Mouse (Mus musculus) CH12.LX (cell line): ENCODE data around the gene Degs2. TPM values are rescaled to one million over a fixed set of nuclear protein-coding genes. Genes with fewer than 3 reads are reported as not detected.

Experiments used
- DNase-seq: peaks from one replicate; pipeline ENCODE4 v3.0.0-alpha.2; 2013; ENCODE audit errors: extremely low read depth
- H3K27ac ChIP-seq: 2 replicates; pipeline ENCODE4 v1.5.1; 2012; ENCODE audit warnings: low read depth, mild to moderate bottlenecking, control low read depth, moderate library complexity; ENCODE audit not compliant: insufficient read depth
- H3K27me3 ChIP-seq: replicated peaks from 2 replicates; pipeline ENCODE3; 2012; ENCODE audit warnings: inconsistent platforms
- H3K36me3 ChIP-seq, 2 experiments: replicated peaks in 1 of 2; 2 replicates each; pipeline versions ENCODE3 to v1.6.1; 2012; ENCODE audit warnings: inconsistent platforms in 1 of 2, low read length in 1 of 2, mild to moderate bottlenecking in 1 of 2, mixed read lengths in 1 of 2, moderate library complexity in 1 of 2; ENCODE audit not compliant: control insufficient read depth in 1 of 2, insufficient read depth in 1 of 2
- H3K4me1 ChIP-seq, 2 experiments: 2 replicates each; pipeline ENCODE4 v1.6.1; 2012; ENCODE audit warnings: inconsistent platforms in 1 of 2, moderate library complexity in 1 of 2; ENCODE audit not compliant: insufficient read depth in 2 of 2, control insufficient read depth in 1 of 2
- H3K4me2 ChIP-seq: 2 replicates; pipeline ENCODE4 v1.6.1; 2012; ENCODE audit warnings: low read depth, mild to moderate bottlenecking, control low read depth; ENCODE audit not compliant: poor library complexity, insufficient read depth, severe bottlenecking
- H3K4me3 ChIP-seq, 3 experiments: fragments of 150-350 bp in 1 of 3; sonication (generic) in 1 of 3; replicated peaks in 1 of 3; 2 replicates each; pipeline versions ENCODE3 to v1.5.1; 2011 to 2012; ENCODE audit warnings: low read depth in 2 of 3, low read length in 2 of 3, mild to moderate bottlenecking in 2 of 3, moderate library complexity in 2 of 3, control low read depth in 1 of 3, improper control_type of control experiment in 1 of 3, inconsistent platforms in 1 of 3, mixed read lengths in 1 of 3; ENCODE audit not compliant: poor library complexity in 1 of 3
- H3K79me2 ChIP-seq: replicated peaks from 2 replicates; pipeline ENCODE4 v1.6.1; 2012; ENCODE audit warnings: mild to moderate bottlenecking, moderate library complexity; ENCODE audit not compliant: control insufficient read depth, poor library complexity, insufficient read depth, severe bottlenecking; ENCODE audit errors: extremely low read depth
- H3K9ac ChIP-seq: 2 replicates; pipeline ENCODE4 v1.6.1; 2012; ENCODE audit warnings: low read depth, mild to moderate bottlenecking, control low read depth, moderate library complexity; ENCODE audit not compliant: insufficient read depth
- H3K9me3 ChIP-seq: replicated peaks from 2 replicates; pipeline ENCODE3; 2012; ENCODE audit warnings: low read length, inconsistent platforms, mixed read lengths
- CHD1 ChIP-seq: IDR thresholded peaks from 2 replicates; pipeline ENCODE4 v1.6.1; 2012; ENCODE audit warnings: low read depth, low read length, improper control_type of control experiment, inconsistent platforms
- CHD2 ChIP-seq: IDR thresholded peaks from 2 replicates; pipeline ENCODE4 v1.6.1; 2011; ENCODE audit warnings: low read length, improper control_type of control experiment
- E2F4 ChIP-seq: IDR thresholded peaks from 2 replicates; pipeline ENCODE4 v1.6.1; 2011; ENCODE audit warnings: low read depth, low read length, improper control_type of control experiment; ENCODE audit not compliant: insufficient replicate concordance
- EP300 ChIP-seq: IDR thresholded peaks from 2 replicates; pipeline ENCODE4 v1.6.1; 2011; ENCODE audit warnings: low read length, improper control_type of control experiment
- ETS1 ChIP-seq: conservative IDR thresholded peaks from 2 replicates; pipeline ENCODE4 v1.6.1; 2012; ENCODE audit warnings: low read depth, mild to moderate bottlenecking, inconsistent platforms, low read length, improper control_type of control experiment, moderate library complexity
- HCFC1 ChIP-seq: IDR thresholded peaks from 2 replicates; pipeline ENCODE4 v1.6.1; 2012; ENCODE audit warnings: low read depth, mild to moderate bottlenecking, inconsistent platforms, low read length, improper control_type of control experiment
- JUND ChIP-seq: conservative IDR thresholded peaks from 2 replicates; pipeline ENCODE4 v1.6.1; 2011; ENCODE audit warnings: low read depth, low read length, improper control_type of control experiment
- MAFK ChIP-seq: IDR thresholded peaks from 2 replicates; pipeline ENCODE4 v1.6.1; 2011; ENCODE audit warnings: low read length, improper control_type of control experiment; ENCODE audit not compliant: insufficient replicate concordance
- MAX ChIP-seq: IDR thresholded peaks from 2 replicates; pipeline ENCODE4 v1.6.1; 2011; ENCODE audit warnings: low read length, improper control_type of control experiment
- MEF2A ChIP-seq: IDR thresholded peaks from 2 replicates; pipeline ENCODE4 v1.6.1; 2014; ENCODE audit warnings: low read depth, mild to moderate bottlenecking, inconsistent platforms, low read length, improper control_type of control experiment, borderline replicate concordance
- NELFE ChIP-seq: IDR thresholded peaks from 2 replicates; pipeline ENCODE4 v1.6.1; 2011; ENCODE audit warnings: low read depth, low read length, improper control_type of control experiment
- NRF1 ChIP-seq: IDR thresholded peaks from 2 replicates; pipeline ENCODE4 v1.6.1; 2014; ENCODE audit warnings: low read depth, mild to moderate bottlenecking, inconsistent platforms, low read length, improper control_type of control experiment, moderate library complexity
- RAD21 ChIP-seq: IDR thresholded peaks from 2 replicates; pipeline ENCODE4 v1.6.1; 2011; ENCODE audit warnings: low read depth, mild to moderate bottlenecking, low read length, improper control_type of control experiment, moderate library complexity
- SIN3A ChIP-seq: IDR thresholded peaks from 2 replicates; pipeline ENCODE4 v1.6.1; 2012; ENCODE audit warnings: low read length, improper control_type of control experiment, inconsistent platforms
- SMC3 ChIP-seq: IDR thresholded peaks from 2 replicates; pipeline ENCODE4 v1.6.1; 2011; ENCODE audit warnings: low read depth, low read length, improper control_type of control experiment
- USF2 ChIP-seq: conservative IDR thresholded peaks from 2 replicates; pipeline ENCODE4 v1.6.1; 2011; ENCODE audit warnings: low read depth, low read length, improper control_type of control experiment
- ZKSCAN1 ChIP-seq: IDR thresholded peaks from 2 replicates; pipeline ENCODE4 v1.6.1; 2012; ENCODE audit warnings: low read depth, inconsistent platforms, low read length, improper control_type of control experiment, borderline replicate concordance
- dilution Hi-C: fragments of 300-500 bp; cut with MboI; formaldehyde crosslinking; loops from 2 replicates; pipeline ENCODE4 v1.14.3; 2020; ENCODE audit warnings: low sequenced_read_pairs; ENCODE audit not compliant: extremely low pct_unique_long_range_greater_than_20kb, extremely low pct_ligation_motif_present
- in situ Hi-C: fragments of 300-500 bp; cut with MboI; formaldehyde crosslinking; loops from 3 replicates; pipeline ENCODE4 v1.14.3; 2019; ENCODE audit warnings: low sequenced_read_pairs, low pct_ligation_motif_present, low pct_unique_long_range_greater_than_20kb, mixed read lengths
- polyA plus RNA-seq: library from polyadenylated mRNA; unstranded; fragments of >175 nt; gene quantifications from 2 replicates; pipeline ENCODE4 v1.2.1, GENCODE M21; 2012; ENCODE audit warnings: low read depth; ENCODE audit not compliant: insufficient read length
- total RNA-seq, 2 experiments: library from RNA; depleted of rRNA; stranded (reverse); fragments of 300-350 nt in 1 of 2; fragments of >200 nt in 1 of 2; gene quantifications; 2 replicates each; pipeline ENCODE4 v1.2.3; 2012 to 2014

Gene Degs2
- total RNA-seq (2012; rRNA removed) (not detected in 2 replicates), total RNA-seq (2014; rRNA removed) (not detected in 2 replicates), polyA plus RNA-seq (0.34 TPM in 1 of 2 replicates, not detected in the other)

DNA sequence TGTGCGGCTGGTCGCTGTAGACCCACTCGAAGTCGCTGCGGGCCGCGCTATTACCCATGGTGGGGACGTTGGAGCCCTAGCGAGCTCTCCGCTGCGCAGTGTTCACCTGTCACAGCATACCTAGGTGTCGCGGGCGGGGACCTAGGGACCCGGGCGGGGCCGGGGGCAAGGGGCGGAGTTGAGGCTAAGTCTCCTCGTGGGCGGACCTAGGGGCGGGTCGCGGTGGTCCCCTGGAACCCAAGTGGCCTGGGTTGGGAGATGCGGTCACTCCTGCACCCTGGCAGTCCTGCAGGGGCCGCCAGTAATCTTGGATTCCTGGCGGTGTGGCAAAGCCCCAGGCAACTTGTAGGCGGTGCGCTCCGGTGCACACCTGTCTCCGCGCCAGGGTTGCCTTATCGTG lies at the start of gene Degs2:
Gene Degs2 (minus strand): TSS at position 131 of the 400 bp plus-strand sequence.
- Histone ChIP-seq H3K27ac (no peak within 1 kb of the TSS), H3K9me3 (no peaks in the 10 kb centered on the region), H3K4me1 (no peaks in the 10 kb centered on the region), H3K36me3 (no peaks in the 10 kb centered on the region), H3K9ac (no peak within 1 kb of the TSS), H3K27me3 (peaks cover 73% of the 10 kb centered on the region), H3K4me3 (no peak within 1 kb of the TSS), H3K4me2 (no peak within 1 kb of the TSS), H3K79me2 (no peaks in the 10 kb centered on the region)
- in situ Hi-C loops (no loop called here), dilution Hi-C loops (no loop called here)
- DNase-seq = no peak
- TF ChIP-seq ETS1 = no peak
- TF ChIP-seq SMC3 = no peak
- TF ChIP-seq CHD1 = no peak
- TF ChIP-seq JUND = no peak
- no peak for TF ChIP-seq HCFC1
- no peak for TF ChIP-seq SIN3A
- no peak for TF ChIP-seq EP300
- no peak for TF ChIP-seq MAFK

DNA sequence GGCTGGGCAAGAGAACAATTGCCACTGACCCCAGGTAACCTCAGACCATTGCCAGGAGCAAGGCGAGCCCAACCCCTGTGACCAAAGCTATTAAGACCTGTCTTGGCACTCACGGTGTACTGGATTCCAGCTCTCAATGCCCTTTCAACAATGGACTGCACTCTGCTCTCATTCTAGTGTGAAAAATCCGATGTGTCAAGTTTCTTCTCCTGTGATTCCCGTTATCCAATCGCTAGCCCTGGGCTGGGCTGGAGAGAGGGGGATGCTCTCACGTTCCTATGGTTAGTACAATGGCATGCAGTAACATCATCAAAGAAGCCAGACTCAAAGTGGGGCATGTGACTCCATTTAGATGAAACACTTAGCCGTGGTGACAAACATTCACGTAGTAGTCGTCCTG lies 49.7 kb upstream of the Degs2 start:
- DNase-seq = no peak
- dilution Hi-C loops = no loop called here
- no peak overlapping the region for H3K4me3 ChIP-seq
- H3K36me3 ChIP-seq = peaks cover 0 to 4% of the 10 kb centered on the region in 2 experiments
- H3K9me3 ChIP-seq = peaks cover 3% of the 10 kb centered on the region
- no peak overlapping the region for H3K4me2 ChIP-seq
- in situ Hi-C loops = loop anchor here (25.0 kb wide), 1 partner anchor 139 kb away; no protein-coding TSS in a partner anchor
- H3K27ac ChIP-seq = no peak overlapping the region
- TF ChIP-seq CHD1 (no peak), E2F4 (no peak), MAX (no peak), ZKSCAN1 (no peak), NRF1 (no peak), MEF2A (no peak), USF2 (no peak), HCFC1 (no peak), NELFE (no peak), CHD2 (no peak), RAD21 (no peak)
- TF ChIP-seq, all 38 proteins: peak for 0
- H3K79me2 ChIP-seq = no peaks in the 10 kb centered on the region
- H3K9ac ChIP-seq = no peak overlapping the region
- peaks cover 7 to 10% of the 10 kb centered on the region in 2 experiments for H3K4me1 ChIP-seq
- no peaks in the 10 kb centered on the region for H3K27me3 ChIP-seq
